Mouse (Mus musculus) ES-Bruce4 (cell line): ENCODE measurements at regions not wholly inside any gene's neighbourhood (a gene's known extent, or its start where the extent isn't known, plus 50 kb on each side); places are given as distances from the start of the nearest gene placed in this dataset.

Source experiments
- H3K27ac ChIP-seq: 2 replicates; pipeline ENCODE4 v1.5.1; 2012; ENCODE audit warnings: low read length, inconsistent platforms; ENCODE audit not compliant: insufficient read depth
- H3K27me3 ChIP-seq: 2 replicates; pipeline ENCODE4 v1.6.1; 2012; ENCODE audit warnings: mild to moderate bottlenecking, low read length, inconsistent platforms; ENCODE audit not compliant: control insufficient read depth, poor library complexity, insufficient read depth, severe bottlenecking
- H3K36me3 ChIP-seq: 2 replicates; pipeline ENCODE4 v1.6.1; 2012; ENCODE audit warnings: inconsistent platforms, mild to moderate bottlenecking, low read length, moderate library complexity; ENCODE audit not compliant: control insufficient read depth, poor library complexity, insufficient read depth, severe bottlenecking
- H3K4me1 ChIP-seq: one replicate; pipeline ENCODE4 v1.8.1; 2011; ENCODE audit warnings: low read length; ENCODE audit not compliant: control insufficient read depth, insufficient read depth
- H3K4me3 ChIP-seq: 2 replicates; pipeline ENCODE4 v1.5.1; 2011; ENCODE audit warnings: low read depth, mild to moderate bottlenecking, low read length
- H3K9ac ChIP-seq: 2 replicates; pipeline ENCODE4 v1.6.1; 2012; ENCODE audit warnings: low read depth, mild to moderate bottlenecking, inconsistent platforms; ENCODE audit not compliant: poor library complexity, severe bottlenecking
- H3K9me3 ChIP-seq: replicated peaks from 2 replicates; pipeline ENCODE4 v1.6.1; 2012; ENCODE audit warnings: mild to moderate bottlenecking, low read length, inconsistent platforms; ENCODE audit not compliant: control insufficient read depth, poor library complexity, insufficient read depth, severe bottlenecking
- CTCF ChIP-seq: IDR thresholded peaks from one replicate; pipeline ENCODE4 v1.8.1; 2011; ENCODE audit warnings: low read depth, low read length
- EP300 ChIP-seq: IDR thresholded peaks from 2 replicates; pipeline ENCODE4 v1.6.1; 2011; ENCODE audit warnings: low read depth, low read length; ENCODE audit not compliant: insufficient read depth
- POLR2A ChIP-seq: IDR thresholded peaks from one replicate; pipeline ENCODE4 v1.8.1; 2011; ENCODE audit warnings: low read length; ENCODE audit not compliant: insufficient read depth

GRCm38 (mm10) chr14:16901534-16902147, 82.7 kb upstream of the Rarb start:
- H3K4me1 ChIP-seq = no peaks in the 10 kb centered on the region
- no peak overlapping the region for H3K4me3 ChIP-seq
- H3K9me3 ChIP-seq = no peaks in the 10 kb centered on the region
- no peak overlapping the region for H3K9ac ChIP-seq
- H3K27me3 ChIP-seq = no peaks in the 10 kb centered on the region
- no peaks in the 10 kb centered on the region for H3K36me3 ChIP-seq
- no peak overlapping the region for H3K27ac ChIP-seq
- TF ChIP-seq CTCF (no peak), EP300 (no peak), POLR2A (no peak)

- H3K27me3 ChIP-seq = no peaks in the 10 kb centered on the region
- no peak overlapping the region for H3K9ac ChIP-seq
These were observed 79.0 kb upstream of the Rarb start for GRCm38 (mm10) chr14:16897747-16898544.

GRCm38 (mm10) chr14:16896974-16897373, 78.0 kb upstream of the Rarb start:
- Histone ChIP-seq H3K36me3 (no peaks in the 10 kb centered on the region), H3K9me3 (no peaks in the 10 kb centered on the region), H3K27ac (no peak overlapping the region), H3K4me3 (no peak overlapping the region), H3K9ac (no peak overlapping the region), H3K4me1 (no peaks in the 10 kb centered on the region), H3K27me3 (no peaks in the 10 kb centered on the region)
- no peak for TF ChIP-seq EP300
- TF ChIP-seq CTCF = no peak
- no peak for TF ChIP-seq POLR2A

More at GRCm38 (mm10) chr14:16897747-16898544, 79.0 kb upstream of the Rarb start:
- Histone ChIP-seq H3K9me3 (no peaks in the 10 kb centered on the region), H3K27ac (no peak overlapping the region), H3K4me3 (no peak overlapping the region), H3K36me3 (no peaks in the 10 kb centered on the region), H3K4me1 (no peaks in the 10 kb centered on the region)
- TF ChIP-seq CTCF (no peak), EP300 (no peak)

GRCm38 (mm10) chr14:16881249-16881648, 62.3 kb upstream of the Rarb start:
- no peaks in the 10 kb centered on the region for H3K36me3 ChIP-seq
- H3K4me1 ChIP-seq = no peaks in the 10 kb centered on the region
- H3K4me3 ChIP-seq = no peak overlapping the region
- H3K27me3 ChIP-seq = no peaks in the 10 kb centered on the region
- H3K9ac ChIP-seq = no peak overlapping the region
- TF ChIP-seq POLR2A = no peak
- H3K9me3 ChIP-seq = no peaks in the 10 kb centered on the region
- no peak overlapping the region for H3K27ac ChIP-seq

GRCm38 (mm10) chr14:16869221-16869620, 50.3 kb upstream of the Rarb start:
- TF ChIP-seq CTCF (no peak), POLR2A (no peak), EP300 (no peak)
- Histone ChIP-seq H3K27ac (no peak overlapping the region), H3K27me3 (no peaks in the 10 kb centered on the region), H3K9me3 (no peaks in the 10 kb centered on the region), H3K36me3 (no peaks in the 10 kb centered on the region), H3K4me3 (no peak overlapping the region), H3K4me1 (no peaks in the 10 kb centered on the region), H3K9ac (no peak overlapping the region)
